Mouse (Mus musculus): ENCODE data around the gene Ccn1. TPM values are rescaled to one million over a fixed set of nuclear protein-coding genes. Genes with fewer than 3 reads are reported as not detected.
A peak's percentile ranks its signal among the peaks of the same experiment; 100 is the strongest.

The Ccn1 gene
- polyA plus RNA-seq, 1 experiment from 2014 or later, result 42.7 TPM

DNA sequence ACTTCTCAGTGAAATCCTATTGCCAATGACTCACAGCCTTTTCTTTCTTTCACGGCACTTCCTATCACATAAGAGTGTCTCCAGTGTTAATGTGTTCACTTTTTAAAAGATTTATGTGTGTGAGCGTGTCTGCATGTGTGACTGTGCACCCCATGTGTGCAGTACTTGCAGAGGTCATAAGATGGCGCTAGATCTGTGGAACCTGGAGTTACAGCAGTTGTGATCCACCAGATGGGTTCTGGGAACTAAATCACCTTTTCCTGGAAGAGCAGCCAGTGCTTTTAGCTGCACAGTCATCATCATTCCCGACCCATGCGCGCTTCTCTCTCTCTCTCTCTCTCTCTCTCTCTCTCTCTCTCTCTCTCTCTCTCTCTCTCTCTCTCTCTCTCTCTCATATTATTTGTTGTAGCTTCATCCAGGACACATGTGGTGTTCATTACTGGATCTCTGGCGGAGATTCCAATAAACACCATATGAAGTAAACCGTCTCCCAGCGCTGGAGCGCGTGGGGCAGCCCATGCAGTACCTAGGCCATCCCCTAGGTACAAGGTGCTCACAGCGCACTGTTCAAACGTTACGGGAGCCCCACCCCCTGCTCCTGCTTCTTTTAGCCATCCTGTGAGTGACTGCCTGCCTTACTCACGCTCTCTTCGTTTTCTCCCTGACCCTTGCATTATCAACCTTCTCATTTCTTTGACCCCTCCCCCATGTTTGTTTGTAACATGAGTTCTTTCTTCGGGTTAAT, 30.0 kb downstream of the Ccn1 start:
- Histone ChIP-seq H3K36me3 (ENCODE audit: control insufficient read depth, insufficient read depth, low read length) (no peaks in the 10 kb centered on the region), H3K4me1 (ENCODE audit: control insufficient read depth in 2 of 2, insufficient read depth in 2 of 2, low read length in 2 of 2) (peaks cover 8 to 14% of the 10 kb centered on the region in 2 experiments), H3K4me2 (ENCODE audit: low read length) (no peak overlapping the region), H3K27me3 (ENCODE audit: control insufficient read depth, insufficient read depth, low read length) (no peaks in the 10 kb centered on the region), H3K9ac (ENCODE audit: low read length) (no peak overlapping the region), H3K27ac (replicated peaks in 1 of 2; ENCODE audit: control insufficient read depth in 1 of 2, insufficient read depth in 1 of 2, low read depth in 2 of 2, low read length in 2 of 2) (no peak overlapping the region), H3K4me3 (ENCODE audit: control insufficient read depth in 1 of 2, insufficient read depth in 1 of 2, low read depth in 1 of 2, low read length in 2 of 2) (no peak overlapping the region), H3K9me3 (ENCODE audit: control insufficient read depth, low read length) (no peaks in the 10 kb centered on the region)
- no peak for ATAC-seq (ENCODE audit: insufficient number of reproducible peaks, insufficient read depth, low FRiP score, low read depth)
- 92% methylated on average over 17 of the region's 17 CpGs for WGBS

DNA sequence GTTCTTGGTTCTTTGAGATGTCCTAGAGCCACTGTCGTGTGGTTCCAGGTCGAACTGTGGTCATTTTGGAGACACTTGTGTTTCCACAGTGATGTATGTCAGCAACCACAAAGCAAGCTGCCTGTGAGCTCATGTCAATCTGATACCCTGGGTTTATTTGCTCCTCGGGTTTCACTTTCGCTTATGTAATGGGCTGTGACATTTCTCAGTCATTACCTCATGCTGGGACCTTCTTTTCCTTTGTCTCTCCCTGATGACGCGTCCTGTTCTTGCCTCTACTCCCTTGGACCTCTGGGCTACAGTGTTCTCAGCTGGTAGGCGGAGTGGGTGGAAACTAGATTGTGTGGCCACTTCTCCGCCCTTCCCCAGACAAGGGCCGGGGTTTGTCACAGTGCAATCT, 31.5 kb downstream of the Ccn1 start:
- no peak for ATAC-seq (ENCODE audit: insufficient number of reproducible peaks, insufficient read depth, low FRiP score, low read depth)
- 46% methylated on average over 9 of the region's 9 CpGs for WGBS
- H3K36me3 ChIP-seq (ENCODE audit: control insufficient read depth, insufficient read depth, low read length), result no peaks in the 10 kb centered on the region

DNA sequence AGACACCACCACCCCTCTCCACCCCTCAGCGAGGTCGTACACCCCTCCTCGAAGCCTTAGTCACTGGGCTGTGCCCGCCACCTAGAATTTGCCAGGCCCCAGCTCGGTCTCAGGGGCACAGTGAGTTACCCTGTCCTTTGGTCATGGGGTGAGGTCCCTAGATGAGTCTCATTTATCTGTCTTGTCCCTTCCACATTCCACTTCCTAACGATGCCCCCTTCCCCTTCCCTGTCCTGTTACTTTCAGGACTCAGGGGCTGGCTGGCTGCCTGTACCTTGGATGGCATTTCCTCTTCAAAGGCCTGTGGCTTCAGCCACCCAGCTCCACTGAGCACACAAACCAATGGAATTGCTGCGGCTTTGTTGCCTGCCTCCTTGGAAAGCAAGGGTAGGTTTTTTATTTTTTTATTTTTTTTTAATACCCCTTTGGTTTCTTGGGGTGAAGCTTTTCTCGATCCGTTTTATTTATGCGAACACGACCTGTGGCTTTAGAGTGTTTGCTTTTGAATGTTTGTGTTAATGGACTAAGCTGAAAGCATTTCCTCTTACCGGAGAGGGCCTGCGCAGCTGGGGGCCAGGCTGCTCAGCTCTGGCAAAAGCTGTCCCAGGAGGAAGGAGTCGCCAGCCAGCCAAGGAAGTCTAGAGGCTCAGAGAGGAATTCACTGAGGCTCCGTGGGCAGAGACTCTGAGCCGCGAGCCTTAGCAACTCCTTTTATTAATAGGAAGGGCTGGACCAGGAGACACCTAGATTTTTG, 35.2 kb downstream of the Ccn1 start:
- H3K27me3 ChIP-seq (ENCODE audit: control insufficient read depth, insufficient read depth, low read length), result no peaks in the 10 kb centered on the region
- no peaks in the 10 kb centered on the region for H3K9me3 ChIP-seq (ENCODE audit: control insufficient read depth, low read length)
- no peak for ATAC-seq (ENCODE audit: insufficient number of reproducible peaks, insufficient read depth, low FRiP score, low read depth)
- peak overlapping the region; percentile 34 for H3K4me2 ChIP-seq (ENCODE audit: low read length)
- peak overlapping the region; percentile 19 to 21; a peak in 1 of 4 replicates for H3K27ac ChIP-seq (replicated peaks in 1 of 2; ENCODE audit: control insufficient read depth in 1 of 2, insufficient read depth in 1 of 2, low read depth in 2 of 2, low read length in 2 of 2)
- no peak overlapping the region for H3K4me3 ChIP-seq (ENCODE audit: control insufficient read depth in 1 of 2, insufficient read depth in 1 of 2, low read depth in 1 of 2, low read length in 2 of 2)
- H3K36me3 ChIP-seq (ENCODE audit: control insufficient read depth, insufficient read depth, low read length), result no peaks in the 10 kb centered on the region
- WGBS, result 26% methylated on average over 17 of the region's 17 CpGs
- 0 out of 2 replicates have a peak overlapping the region, but pooled peaks have one; percentile 25 for H3K9ac ChIP-seq (ENCODE audit: low read length)
- H3K4me1 ChIP-seq (ENCODE audit: control insufficient read depth in 2 of 2, insufficient read depth in 2 of 2, low read length in 2 of 2), result peaks cover 12 to 14% of the 10 kb centered on the region in 2 experiments

More for the DNA sequence above, 31.5 kb downstream of the Ccn1 start:
- Histone ChIP-seq H3K27ac (replicated peaks in 1 of 2; ENCODE audit: control insufficient read depth in 1 of 2, insufficient read depth in 1 of 2, low read depth in 2 of 2, low read length in 2 of 2) (no peak overlapping the region), H3K9me3 (ENCODE audit: control insufficient read depth, low read length) (no peaks in the 10 kb centered on the region), H3K27me3 (ENCODE audit: control insufficient read depth, insufficient read depth, low read length) (no peaks in the 10 kb centered on the region), H3K4me2 (ENCODE audit: low read length) (no peak overlapping the region), H3K4me1 (ENCODE audit: control insufficient read depth in 2 of 2, insufficient read depth in 2 of 2, low read length in 2 of 2) (peaks cover 12 to 17% of the 10 kb centered on the region in 2 experiments), H3K9ac (ENCODE audit: low read length) (no peak overlapping the region), H3K4me3 (ENCODE audit: control insufficient read depth in 1 of 2, insufficient read depth in 1 of 2, low read depth in 1 of 2, low read length in 2 of 2) (no peak overlapping the region)

DNA sequence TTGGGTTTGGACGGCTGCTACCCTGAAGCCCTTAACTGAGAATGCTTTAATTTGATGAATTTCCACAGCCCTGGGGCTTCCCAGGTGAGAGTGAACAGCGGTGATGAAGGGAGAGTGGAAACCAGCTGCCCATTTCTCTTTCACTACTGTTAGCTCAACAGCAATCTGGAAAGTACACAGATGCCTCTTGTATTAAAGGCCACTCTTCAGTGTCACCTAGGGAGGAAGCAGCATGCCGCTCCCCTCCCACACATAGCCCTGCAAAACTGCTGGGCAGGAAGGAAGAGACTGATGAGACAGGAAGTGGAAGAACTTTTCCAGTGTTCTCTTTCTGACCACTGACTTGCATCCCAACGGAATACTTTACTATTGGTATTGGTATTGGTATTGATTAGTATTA, 36.5 kb downstream of the Ccn1 start:
- Histone ChIP-seq H3K4me2 (ENCODE audit: low read length) (no peak overlapping the region), H3K4me1 (ENCODE audit: control insufficient read depth in 2 of 2, insufficient read depth in 2 of 2, low read length in 2 of 2) (peaks cover 10 to 12% of the 10 kb centered on the region in 2 experiments), H3K4me3 (ENCODE audit: control insufficient read depth in 1 of 2, insufficient read depth in 1 of 2, low read depth in 1 of 2, low read length in 2 of 2) (no peak overlapping the region), H3K36me3 (ENCODE audit: control insufficient read depth, insufficient read depth, low read length) (no peaks in the 10 kb centered on the region), H3K27me3 (ENCODE audit: control insufficient read depth, insufficient read depth, low read length) (no peaks in the 10 kb centered on the region), H3K27ac (replicated peaks in 1 of 2; ENCODE audit: control insufficient read depth in 1 of 2, insufficient read depth in 1 of 2, low read depth in 2 of 2, low read length in 2 of 2) (no peak overlapping the region), H3K9ac (ENCODE audit: low read length) (no peak overlapping the region), H3K9me3 (ENCODE audit: control insufficient read depth, low read length) (no peaks in the 10 kb centered on the region)
- no peak for ATAC-seq (ENCODE audit: insufficient number of reproducible peaks, insufficient read depth, low FRiP score, low read depth)
- 73% methylated on average over 4 of the region's 4 CpGs for WGBS

DNA sequence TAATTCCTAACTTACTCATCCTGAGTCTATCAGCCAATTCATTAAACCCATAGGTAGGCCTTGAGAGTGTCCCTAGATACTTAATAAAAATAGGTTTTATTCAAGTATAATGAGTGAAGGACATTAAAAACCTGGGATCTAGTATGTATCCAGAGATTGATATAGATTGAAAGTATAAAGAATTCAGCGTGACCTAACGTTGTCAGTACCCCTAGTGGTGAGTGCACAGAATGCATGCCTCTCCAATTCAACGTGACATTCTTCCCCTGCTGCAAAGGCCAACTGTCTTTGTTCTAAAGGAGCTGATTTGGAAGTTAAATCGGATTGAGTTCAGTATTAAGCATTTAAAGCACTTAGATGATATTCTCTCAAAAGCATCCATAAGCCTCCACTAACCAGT, 37.1 kb downstream of the Ccn1 start:
- WGBS, result 29% methylated on average over 4 of the region's 4 CpGs
- no peaks in the 10 kb centered on the region for H3K9me3 ChIP-seq (ENCODE audit: control insufficient read depth, low read length)

DNA sequence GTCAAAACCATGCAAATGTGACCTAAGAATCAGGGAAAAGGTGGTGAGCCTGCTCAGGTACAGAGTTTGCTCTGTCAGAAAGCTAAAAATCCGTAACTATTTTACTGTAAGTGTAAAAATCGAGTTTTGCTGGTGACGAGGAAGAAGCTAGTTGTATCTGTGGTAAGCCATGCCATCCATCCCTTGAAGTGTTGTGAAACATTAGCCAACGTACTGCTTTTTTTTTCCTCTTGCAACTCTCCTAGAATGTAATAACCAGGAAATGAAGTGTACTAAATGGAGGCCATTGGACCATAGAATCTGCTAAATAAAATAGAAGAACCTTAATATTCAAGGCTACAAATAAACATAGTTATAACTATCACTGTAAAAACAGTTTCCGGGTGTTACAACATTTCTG, 41.5 kb downstream of the Ccn1 start:
- H3K4me2 ChIP-seq (ENCODE audit: low read length), result no peak overlapping the region
- H3K27ac ChIP-seq (replicated peaks in 1 of 2; ENCODE audit: control insufficient read depth in 1 of 2, insufficient read depth in 1 of 2, low read depth in 2 of 2, low read length in 2 of 2), result no peak overlapping the region
- H3K9me3 ChIP-seq (ENCODE audit: control insufficient read depth, low read length), result no peaks in the 10 kb centered on the region
- ATAC-seq (ENCODE audit: insufficient number of reproducible peaks, insufficient read depth, low FRiP score, low read depth), result no peak
- no peaks in the 10 kb centered on the region for H3K27me3 ChIP-seq (ENCODE audit: control insufficient read depth, insufficient read depth, low read length)
- no peak overlapping the region for H3K4me3 ChIP-seq (ENCODE audit: control insufficient read depth in 1 of 2, insufficient read depth in 1 of 2, low read depth in 1 of 2, low read length in 2 of 2)
- H3K4me1 ChIP-seq (ENCODE audit: control insufficient read depth in 2 of 2, insufficient read depth in 2 of 2, low read length in 2 of 2), result no peaks in the 10 kb centered on the region
- H3K36me3 ChIP-seq (ENCODE audit: control insufficient read depth, insufficient read depth, low read length), result peaks cover 35% of the 10 kb centered on the region
- WGBS, result 86% methylated on average over 5 of the region's 5 CpGs
- H3K9ac ChIP-seq (ENCODE audit: low read length), result no peak overlapping the region

More for the DNA sequence above, 37.1 kb downstream of the Ccn1 start:
- H3K27me3 ChIP-seq (ENCODE audit: control insufficient read depth, insufficient read depth, low read length), result no peaks in the 10 kb centered on the region
- H3K27ac ChIP-seq (replicated peaks in 1 of 2; ENCODE audit: control insufficient read depth in 1 of 2, insufficient read depth in 1 of 2, low read depth in 2 of 2, low read length in 2 of 2), result no peak overlapping the region
- no peak for ATAC-seq (ENCODE audit: insufficient number of reproducible peaks, insufficient read depth, low FRiP score, low read depth)
- no peak overlapping the region for H3K4me3 ChIP-seq (ENCODE audit: control insufficient read depth in 1 of 2, insufficient read depth in 1 of 2, low read depth in 1 of 2, low read length in 2 of 2)
- H3K36me3 ChIP-seq (ENCODE audit: control insufficient read depth, insufficient read depth, low read length), result no peaks in the 10 kb centered on the region
- no peak overlapping the region for H3K4me2 ChIP-seq (ENCODE audit: low read length)
- peaks cover 7 to 12% of the 10 kb centered on the region in 2 experiments; a peak in 3 of 4 replicates for H3K4me1 ChIP-seq (ENCODE audit: control insufficient read depth in 2 of 2, insufficient read depth in 2 of 2, low read length in 2 of 2)
- H3K9ac ChIP-seq (ENCODE audit: low read length), result no peak overlapping the region

DNA sequence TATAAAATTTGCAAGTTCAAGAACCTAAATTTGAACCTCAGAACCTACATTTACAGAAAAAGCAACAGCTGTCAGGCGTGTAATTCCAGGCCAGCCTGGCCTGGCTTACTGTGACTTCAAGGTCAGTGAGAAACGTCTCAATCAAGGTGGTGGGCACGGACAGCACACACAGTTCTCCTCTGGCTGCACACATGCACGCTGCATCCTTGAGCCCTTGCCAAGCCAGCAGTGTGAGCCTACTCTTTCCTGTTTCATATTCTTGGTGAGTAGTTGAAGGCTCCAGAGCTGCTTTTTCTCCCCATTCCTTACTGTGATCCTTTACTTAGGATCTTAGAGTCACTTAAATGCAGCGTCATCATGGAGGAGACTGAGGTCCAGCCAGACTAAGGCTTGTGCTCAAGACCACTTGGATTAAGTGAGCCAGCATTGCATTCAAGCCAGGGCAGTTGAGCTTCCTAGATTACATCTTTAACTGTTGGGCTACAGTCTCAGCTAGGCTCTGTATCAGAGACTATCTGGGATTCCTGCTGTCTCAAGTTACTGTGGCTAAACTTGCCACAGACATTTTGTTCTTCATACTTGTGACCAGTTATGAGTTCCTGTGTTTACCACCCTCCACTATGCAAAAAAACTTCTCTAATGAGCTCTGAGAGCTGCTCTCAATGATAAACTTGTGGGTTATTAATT, 44.2 kb downstream of the Ccn1 start:
- WGBS, result 79% methylated on average over 5 of the region's 5 CpGs
- H3K4me1 ChIP-seq (ENCODE audit: control insufficient read depth in 2 of 2, insufficient read depth in 2 of 2, low read length in 2 of 2), result 0 out of 4 replicates have a peak, but pooled peaks cover 0 to 4% of the 10 kb centered on the region in 2 experiments

More for the DNA sequence above, 44.2 kb downstream of the Ccn1 start:
- Histone ChIP-seq H3K27me3 (ENCODE audit: control insufficient read depth, insufficient read depth, low read length) (no peaks in the 10 kb centered on the region), H3K9ac (ENCODE audit: low read length) (no peak overlapping the region), H3K27ac (replicated peaks in 1 of 2; ENCODE audit: control insufficient read depth in 1 of 2, insufficient read depth in 1 of 2, low read depth in 2 of 2, low read length in 2 of 2) (no peak overlapping the region), H3K4me3 (ENCODE audit: control insufficient read depth in 1 of 2, insufficient read depth in 1 of 2, low read depth in 1 of 2, low read length in 2 of 2) (no peak overlapping the region), H3K36me3 (ENCODE audit: control insufficient read depth, insufficient read depth, low read length) (peaks cover 57% of the 10 kb centered on the region), H3K4me2 (ENCODE audit: low read length) (no peak overlapping the region), H3K9me3 (ENCODE audit: control insufficient read depth, low read length) (no peaks in the 10 kb centered on the region)
- ATAC-seq (ENCODE audit: insufficient number of reproducible peaks, insufficient read depth, low FRiP score, low read depth), result no peak
